Mouse (Mus musculus): ENCODE results near the gene Ptch1. TPM values are rescaled to one million over a fixed set of nuclear protein-coding genes. Genes with fewer than 3 reads are reported as not detected.

The Ptch1 gene
- total and polyA plus RNA-seq, 2 experiments from 2014 or later = 2.3 to 10.4 TPM

GRCm38 (mm10) chr13:63554569-63554968 lies 18.8 kb downstream of the Ptch1 start:
- WGBS = 81% methylated on average over 11 of the region's 11 CpGs

DNA sequence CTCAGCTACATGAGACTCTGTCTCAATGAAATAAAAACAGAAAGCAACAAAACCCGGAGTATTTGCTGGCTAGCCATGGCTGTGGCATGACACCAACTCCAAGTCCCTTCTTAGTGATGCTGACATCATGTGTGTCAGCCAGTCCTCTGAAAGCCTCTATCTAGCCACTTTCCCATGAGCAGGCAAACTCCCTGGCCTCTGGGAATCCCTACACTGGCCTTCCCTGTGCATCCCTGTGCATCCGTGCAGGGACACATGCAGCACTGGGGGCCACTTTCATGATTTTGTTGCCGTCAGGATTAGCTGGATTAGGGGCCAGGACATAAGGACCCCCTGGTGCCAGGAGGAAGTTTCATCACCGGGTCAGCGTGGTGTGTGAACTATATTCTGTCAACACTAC lies 20.0 kb downstream of the Ptch1 start:
- 47% methylated on average over 5 of the region's 5 CpGs for WGBS
- H3K9me3 ChIP-seq (replicated peaks; ENCODE audit: control insufficient read depth, low read length) = no peaks in the 10 kb centered on the region
- ATAC-seq (ENCODE audit: insufficient read depth, low read depth) = no peak
- H3K9ac ChIP-seq (replicated peaks; ENCODE audit: low read depth, low read length) = no peak overlapping the region
- H3K4me3 ChIP-seq (ENCODE audit: low read depth, low read length) = no peak overlapping the region
- H3K4me2 ChIP-seq (ENCODE audit: low read depth, low read length) = no peak overlapping the region
- no peak for DNase-seq (ENCODE audit: low spot score)
- H3K36me3 ChIP-seq (replicated peaks; ENCODE audit: control insufficient read depth, insufficient read depth, low read length) = no peaks in the 10 kb centered on the region
- TF ChIP-seq EP300 (IDR thresholded peaks at IDR 0.05; ENCODE audit: low read depth) = no peak
- TF ChIP-seq CTCF (IDR thresholded peaks at IDR 0.05; ENCODE audit: low read depth) = no peak
- no peaks in the 10 kb centered on the region for H3K27me3 ChIP-seq (ENCODE audit: control insufficient read depth, insufficient read depth, low read length)
- H3K27ac ChIP-seq (ENCODE audit: low read depth) = no peak overlapping the region
- H3K4me1 ChIP-seq (ENCODE audit: control insufficient read depth, insufficient read depth) = peaks cover 39% of the 10 kb centered on the region

More at GRCm38 (mm10) chr13:63554569-63554968, 18.8 kb downstream of the Ptch1 start:
- Histone ChIP-seq H3K9ac (replicated peaks; ENCODE audit: low read depth, low read length) (no peak overlapping the region), H3K9me3 (replicated peaks; ENCODE audit: control insufficient read depth, low read length) (no peaks in the 10 kb centered on the region), H3K36me3 (replicated peaks; ENCODE audit: control insufficient read depth, insufficient read depth, low read length) (no peaks in the 10 kb centered on the region), H3K4me1 (ENCODE audit: control insufficient read depth, insufficient read depth) (peaks cover 31% of the 10 kb centered on the region), H3K4me3 (ENCODE audit: low read depth, low read length) (no peak overlapping the region), H3K4me2 (ENCODE audit: low read depth, low read length) (no peak overlapping the region), H3K27me3 (ENCODE audit: control insufficient read depth, insufficient read depth, low read length) (no peaks in the 10 kb centered on the region), H3K27ac (ENCODE audit: low read depth) (no peak overlapping the region)
- ATAC-seq (ENCODE audit: insufficient read depth, low read depth) = no peak
- DNase-seq (ENCODE audit: low spot score) = no peak
- TF ChIP-seq EP300 (IDR thresholded peaks at IDR 0.05; ENCODE audit: low read depth) (no peak), CTCF (IDR thresholded peaks at IDR 0.05; ENCODE audit: low read depth) (no peak)

- Histone ChIP-seq H3K36me3 (replicated peaks; ENCODE audit: control insufficient read depth, insufficient read depth, low read length) (0 out of 2 replicates have a peak, but pooled peaks cover under 1% of the 10 kb centered on the region), H3K9ac (replicated peaks; ENCODE audit: low read depth, low read length) (no peak overlapping the region), H3K27me3 (ENCODE audit: control insufficient read depth, insufficient read depth, low read length) (no peaks in the 10 kb centered on the region), H3K9me3 (replicated peaks; ENCODE audit: control insufficient read depth, low read length) (no peaks in the 10 kb centered on the region), H3K4me3 (ENCODE audit: low read depth, low read length) (no peak overlapping the region), H3K4me1 (ENCODE audit: control insufficient read depth, insufficient read depth) (peaks cover 39% of the 10 kb centered on the region), H3K4me2 (ENCODE audit: low read depth, low read length) (no peak overlapping the region), H3K27ac (ENCODE audit: low read depth) (no peak overlapping the region)
- no peak for TF ChIP-seq CTCF (IDR thresholded peaks at IDR 0.05; ENCODE audit: low read depth)
- TF ChIP-seq EP300 (IDR thresholded peaks at IDR 0.05; ENCODE audit: low read depth) = no peak
- DNase-seq (ENCODE audit: low spot score) (no peak), ATAC-seq (ENCODE audit: insufficient read depth, low read depth) (no peak)
- 68% methylated on average over 10 of the region's 10 CpGs for WGBS
Measured at GRCm38 (mm10) chr13:63552291-63552932, 21.0 kb downstream of the Ptch1 start.

DNA sequence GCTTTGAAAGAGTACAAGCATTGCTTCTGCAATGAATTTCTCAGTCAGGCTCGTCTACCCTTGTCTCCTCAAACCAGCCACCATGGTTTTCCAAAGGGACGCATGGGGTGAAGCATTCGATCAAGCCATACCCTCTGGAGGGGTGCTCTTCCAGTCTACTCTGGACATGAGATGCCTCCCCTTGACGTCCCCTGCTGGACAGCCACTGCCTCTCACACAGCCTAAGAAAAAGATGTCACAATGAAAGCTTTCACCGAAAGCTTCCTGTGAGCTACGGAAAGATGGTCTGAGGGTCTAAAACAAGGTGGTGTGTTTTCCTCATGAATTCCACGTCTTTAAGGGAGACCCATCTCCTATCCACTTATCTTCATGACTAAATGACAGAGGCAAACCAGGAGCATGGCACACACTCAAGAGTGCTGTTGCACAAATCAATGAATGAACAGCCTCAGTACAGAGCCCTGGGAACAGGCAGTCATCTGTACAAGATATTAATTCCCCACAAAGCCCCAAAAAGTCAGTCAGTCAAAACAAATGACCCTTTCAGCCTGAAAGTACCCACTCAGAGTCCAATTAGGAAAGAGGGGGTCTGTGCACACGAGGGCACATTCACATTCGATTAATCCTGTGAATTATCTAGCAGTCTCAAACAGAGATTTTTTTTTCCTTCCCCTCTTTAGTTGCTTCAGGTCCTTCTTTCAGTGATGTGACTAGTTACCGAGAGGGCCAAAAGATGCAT lies 21.7 kb downstream of the Ptch1 start:
- ATAC-seq (ENCODE audit: insufficient read depth, low read depth) = no peak
- DNase-seq (ENCODE audit: low spot score) = no peak
- H3K4me1 ChIP-seq (ENCODE audit: control insufficient read depth, insufficient read depth) = peaks cover 35% of the 10 kb centered on the region
- 0 out of 2 replicates have a peak, but pooled peaks cover 3% of the 10 kb centered on the region for H3K36me3 ChIP-seq (replicated peaks; ENCODE audit: control insufficient read depth, insufficient read depth, low read length)
- H3K9me3 ChIP-seq (replicated peaks; ENCODE audit: control insufficient read depth, low read length) = no peaks in the 10 kb centered on the region
- TF ChIP-seq CTCF (IDR thresholded peaks at IDR 0.05; ENCODE audit: low read depth) (no peak), EP300 (IDR thresholded peaks at IDR 0.05; ENCODE audit: low read depth) (no peak)
- H3K4me3 ChIP-seq (ENCODE audit: low read depth, low read length) = no peak overlapping the region
- H3K9ac ChIP-seq (replicated peaks; ENCODE audit: low read depth, low read length) = no peak overlapping the region
- WGBS = 76% methylated on average over 10 of the region's 10 CpGs
- no peaks in the 10 kb centered on the region for H3K27me3 ChIP-seq (ENCODE audit: control insufficient read depth, insufficient read depth, low read length)
- no peak overlapping the region for H3K4me2 ChIP-seq (ENCODE audit: low read depth, low read length)
- no peak overlapping the region for H3K27ac ChIP-seq (ENCODE audit: low read depth)

DNA sequence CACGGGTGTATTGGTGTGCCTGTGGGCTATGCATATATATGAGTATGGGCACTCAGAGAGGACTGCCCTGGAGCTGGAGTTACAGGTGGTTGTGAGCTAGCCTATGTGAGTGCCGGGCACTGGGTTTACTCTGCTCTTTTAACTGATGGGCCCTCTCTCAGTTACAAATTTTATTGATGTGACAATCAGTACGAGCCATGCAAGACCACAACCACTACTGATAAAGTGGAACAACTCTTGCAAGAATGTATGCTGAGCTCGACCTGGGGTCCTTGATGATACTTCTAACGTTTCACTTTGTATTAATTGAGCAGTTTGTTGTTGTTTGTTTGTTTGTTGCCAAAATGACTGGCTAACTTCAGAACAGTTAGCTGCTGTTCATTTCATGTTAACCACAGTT lies 23.0 kb downstream of the Ptch1 start:
- Histone ChIP-seq H3K9ac (replicated peaks; ENCODE audit: low read depth, low read length) (no peak overlapping the region), H3K4me3 (ENCODE audit: low read depth, low read length) (no peak overlapping the region), H3K9me3 (replicated peaks; ENCODE audit: control insufficient read depth, low read length) (no peaks in the 10 kb centered on the region), H3K27ac (ENCODE audit: low read depth) (no peak overlapping the region), H3K4me2 (ENCODE audit: low read depth, low read length) (no peak overlapping the region), H3K4me1 (ENCODE audit: control insufficient read depth, insufficient read depth) (peaks cover 35% of the 10 kb centered on the region), H3K36me3 (replicated peaks; ENCODE audit: control insufficient read depth, insufficient read depth, low read length) (0 out of 2 replicates have a peak, but pooled peaks cover 3% of the 10 kb centered on the region), H3K27me3 (ENCODE audit: control insufficient read depth, insufficient read depth, low read length) (no peaks in the 10 kb centered on the region)
- 77% methylated on average over 5 of the region's 5 CpGs for WGBS
- TF ChIP-seq CTCF (IDR thresholded peaks at IDR 0.05; ENCODE audit: low read depth) = no peak
- no peak for TF ChIP-seq EP300 (IDR thresholded peaks at IDR 0.05; ENCODE audit: low read depth)
- no peak for ATAC-seq (ENCODE audit: insufficient read depth, low read depth)
- no peak for DNase-seq (ENCODE audit: low spot score)
